Mouse (Mus musculus) intestine, embryonic 14.5 days (tissue): ENCODE measurements around the gene Epor. TPM values are rescaled to one million over a fixed set of nuclear protein-coding genes. Genes with fewer than 3 reads are reported as not detected.

ENCODE experiments used
- ATAC-seq: fragments of 200-750 bp; cut with Nextera tagmentation; replicated peaks from 2 replicates; pipeline ENCODE4 v1.8.0; 2017; ENCODE audit warnings: low read depth, moderate number of reproducible peaks, moderate TSS enrichment, moderate library complexity; ENCODE audit not compliant: low FRiP score, low TSS enrichment
- DNase-seq: peaks from one replicate; pipeline ENCODE4 v3.0.0-alpha.2; 2018; ENCODE audit warnings: low spot score
- H3K27ac ChIP-seq: fragments of 300-500 bp; sonication (generic); 2 replicates; pipeline ENCODE4 v1.5.1; 2014; ENCODE audit warnings: low read depth, mild to moderate bottlenecking, control low read depth
- H3K27me3 ChIP-seq: fragments of 300-500 bp; sonication (generic); replicated peaks from 2 replicates; pipeline ENCODE4 v1.6.1; 2014; ENCODE audit warnings: low read length, control low read depth; ENCODE audit not compliant: control insufficient read depth, insufficient read depth
- H3K36me3 ChIP-seq: fragments of 300-500 bp; sonication (generic); 2 replicates; pipeline ENCODE4 v1.6.1; 2014; ENCODE audit warnings: low read length, control low read depth; ENCODE audit not compliant: control insufficient read depth, insufficient read depth
- H3K4me1 ChIP-seq: fragments of 300-500 bp; sonication (generic); replicated peaks from 2 replicates; pipeline ENCODE4 v1.6.1; 2014; ENCODE audit warnings: low read length, control low read depth, mixed read lengths; ENCODE audit not compliant: control insufficient read depth, insufficient read depth
- H3K4me2 ChIP-seq: fragments of 300-500 bp; sonication (generic); 2 replicates; pipeline ENCODE4 v1.6.1; 2014; ENCODE audit warnings: low read length
- H3K4me3 ChIP-seq: fragments of 300-500 bp; sonication (generic); 2 replicates; pipeline ENCODE4 v1.5.1; 2014; ENCODE audit warnings: low read depth, low read length, control low read depth, mixed read lengths
- H3K9ac ChIP-seq: fragments of 300-500 bp; sonication (generic); 2 replicates; pipeline ENCODE4 v1.6.1; 2014; ENCODE audit warnings: mild to moderate bottlenecking, low read length
- H3K9me3 ChIP-seq: fragments of 300-500 bp; sonication (generic); 2 replicates; pipeline ENCODE4 v1.6.1; 2016; ENCODE audit warnings: low read length, control low read depth; ENCODE audit not compliant: control insufficient read depth
- WGBS: fragments of 180-500 bp; shearing (Covaris S2); extraction: QIAGEN DNeasy Blood & Tissue Kit; methylation state at CpG from one replicate; pipeline ENCODE4 v1.1.7; 2014; 5-methylcytosine and 5-hydroxymethylcytosine counted together
- polyA plus RNA-seq: library from polyadenylated mRNA; unstranded; fragments of >200 nt; fragmentation: Nextera tagmentation; extraction: Ambion mirVana; gene quantifications from 2 replicates; pipeline ENCODE4 v1.2.1, GENCODE M21; 2014

Gene Epor
- polyA plus RNA-seq, 1 experiment from 2014 or later, result 4.2 TPM

- ATAC-seq (no peak), DNase-seq (no peak)
- H3K36me3 ChIP-seq, result no peaks in the 10 kb centered on the region
- no peak overlapping the region for H3K9ac ChIP-seq
- H3K9me3 ChIP-seq, result no peaks in the 10 kb centered on the region
- 0 out of 2 replicates have a peak, but pooled peaks cover 9% of the 10 kb centered on the region for H3K27me3 ChIP-seq
- peak overlapping the region; percentile 99 for H3K4me2 ChIP-seq
- 27% methylated on average over 5 of the region's 5 CpGs for WGBS
- peak overlapping the region; percentile 62; the same call in 1 of the 2 replicates for H3K4me3 ChIP-seq
- no peak overlapping the region for H3K27ac ChIP-seq
- no peaks in the 10 kb centered on the region; the same call in 1 of the 2 replicates for H3K4me1 ChIP-seq
These were observed 44.5 kb downstream of the Epor start for GRCm38 (mm10) chr9:21918692-21919384.

DNA sequence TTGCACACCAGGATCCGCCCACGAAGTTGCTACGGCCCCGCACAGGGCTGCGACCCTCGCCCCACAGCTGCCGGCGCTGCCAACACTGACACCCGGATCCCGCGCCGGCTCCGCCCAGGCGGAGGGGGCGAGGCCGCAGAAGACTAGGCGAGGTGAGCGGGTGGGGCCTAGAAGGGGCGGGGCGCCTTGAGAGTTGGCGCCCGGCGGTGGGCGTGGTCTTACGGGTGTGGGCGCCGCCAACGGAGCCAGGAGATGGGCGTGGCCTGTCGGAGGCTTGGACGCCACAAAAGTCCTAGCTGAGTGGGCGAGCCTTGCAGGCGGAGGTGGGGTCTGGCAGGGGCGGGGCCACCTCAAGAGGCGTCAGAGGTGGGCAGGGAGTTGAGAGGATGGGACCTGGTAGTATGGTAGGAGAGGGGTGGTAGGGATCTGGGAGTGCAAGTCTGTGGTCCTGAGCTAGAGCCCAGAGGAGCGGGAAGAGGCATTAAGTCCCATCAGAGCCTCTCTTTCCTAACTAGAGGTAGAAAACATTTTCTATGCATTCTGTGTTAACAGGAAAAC is 45.2 kb downstream of the Epor start, which contains the start of gene Rab3d:
Rab3d (minus strand) TSS at position 158 of the 558 bp plus-strand sequence.
- no peaks in the 10 kb centered on the region; the same call in 1 of the 2 replicates for H3K4me1 ChIP-seq
- H3K9me3 ChIP-seq, result no peaks in the 10 kb centered on the region
- H3K4me2 ChIP-seq, result peak within 1 kb of the TSS; percentile 99
- H3K4me3 ChIP-seq, result peak within 1 kb of the TSS; percentile 62
- ATAC-seq (peak; percentile 94), DNase-seq (peak; percentile 95)
- H3K9ac ChIP-seq, result peak within 1 kb of the TSS; percentile 53
- WGBS, result 2% methylated on average over 35 of the region's 36 CpGs
- H3K36me3 ChIP-seq, result no peaks in the 10 kb centered on the region
- H3K27ac ChIP-seq, result no peak within 1 kb of the TSS
- H3K27me3 ChIP-seq, result 0 out of 2 replicates have a peak, but pooled peaks cover 9% of the 10 kb centered on the region

GRCm38 (mm10) chr9:21917493-21918034 is 45.7 kb downstream of the Epor start:
- peak overlapping the region; percentile 53 for H3K9ac ChIP-seq
- no peak overlapping the region for H3K27ac ChIP-seq
- no peak; the same call in none of the 2 replicates for ATAC-seq

DNA sequence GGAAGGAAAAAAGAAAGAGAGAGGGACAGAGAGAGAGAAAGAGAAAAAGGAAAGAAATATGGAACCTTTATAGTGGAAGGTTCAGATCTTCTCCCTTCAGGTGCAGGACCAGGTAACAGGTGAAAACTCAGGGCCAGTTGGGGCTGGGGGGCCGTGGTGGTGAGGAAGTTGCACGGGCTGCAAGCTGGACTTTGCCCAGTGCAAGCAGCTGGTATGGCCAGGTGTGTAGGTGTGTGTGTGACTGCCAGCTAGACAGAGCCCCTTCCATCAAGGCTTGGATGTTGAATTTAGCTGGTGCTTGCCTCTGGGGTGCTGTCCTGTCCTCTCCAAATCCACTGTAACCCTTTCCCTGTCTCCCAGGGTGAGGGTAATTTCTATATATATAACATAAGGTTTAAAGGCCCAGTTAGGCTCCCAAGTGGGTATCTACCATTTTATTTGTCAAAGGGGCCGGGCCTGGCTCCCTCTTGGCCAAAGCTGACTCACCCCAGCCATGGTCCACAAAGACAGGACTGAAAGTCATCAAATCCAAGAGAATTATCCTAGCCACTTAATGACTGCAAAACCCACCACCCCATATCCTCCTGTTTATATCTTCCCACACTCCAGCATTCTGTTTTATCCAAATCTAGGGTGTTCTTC is 46.3 kb downstream of the Epor start:
- Histone ChIP-seq H3K27ac (no peak overlapping the region), H3K4me3 (peak overlapping the region; percentile 62), H3K27me3 (0 out of 2 replicates have a peak, but pooled peaks cover 9% of the 10 kb centered on the region), H3K9me3 (no peaks in the 10 kb centered on the region), H3K4me1 (no peaks in the 10 kb centered on the region; the same call in 1 of the 2 replicates), H3K9ac (no peak overlapping the region), H3K36me3 (no peaks in the 10 kb centered on the region), H3K4me2 (peak overlapping the region; percentile 99)
- DNase-seq (no peak), ATAC-seq (no peak)
- WGBS, result 51% methylated on average over 3 of the region's 3 CpGs

More at GRCm38 (mm10) chr9:21917493-21918034, 45.7 kb downstream of the Epor start:
- WGBS, result 2% methylated on average over 33 of the region's 35 CpGs
- H3K9me3 ChIP-seq, result no peaks in the 10 kb centered on the region
- H3K36me3 ChIP-seq, result no peaks in the 10 kb centered on the region
- peak overlapping the region; percentile 62 for H3K4me3 ChIP-seq
- H3K27me3 ChIP-seq, result 0 out of 2 replicates have a peak, but pooled peaks cover 9% of the 10 kb centered on the region
- H3K4me1 ChIP-seq, result no peaks in the 10 kb centered on the region; the same call in 1 of the 2 replicates
- no peak for DNase-seq
- H3K4me2 ChIP-seq, result peak overlapping the region; percentile 99

- ATAC-seq (no peak), DNase-seq (no peak)
- Histone ChIP-seq H3K4me1 (no peaks in the 10 kb centered on the region), H3K36me3 (no peaks in the 10 kb centered on the region), H3K27ac (no peak overlapping the region), H3K4me2 (no peak overlapping the region), H3K9ac (no peak overlapping the region), H3K4me3 (no peak overlapping the region), H3K9me3 (no peaks in the 10 kb centered on the region), H3K27me3 (no peaks in the 10 kb centered on the region)
- WGBS, result 75% methylated on average over 10 of the region's 10 CpGs
These were observed 53.7 kb downstream of the Epor start for GRCm38 (mm10) chr9:21909474-21910223.

Other genes with a start within 250 kb of the Epor start
- gene Ldlr, start 240.0 kb downstream of the Epor start, polyA plus RNA-seq, result 32.2 and 34.8 TPM in 2 replicates
- 127 and 135 TPM in 2 replicates for gene Spc24, start 203.2 kb downstream of the Epor start, polyA plus RNA-seq
- gene Kank2, start 164.8 kb downstream of the Epor start, polyA plus RNA-seq, result 9.5 and 9.6 TPM in 2 replicates
- gene Angptl8, start 128.0 kb downstream of the Epor start, polyA plus RNA-seq, result 4.0 and 4.3 TPM in 2 replicates
- 39.4 and 40.0 TPM in 2 replicates for gene Dock6, start 110.9 kb downstream of the Epor start, polyA plus RNA-seq
- gene Rab3d, start 45.3 kb downstream of the Epor start, polyA plus RNA-seq, result 18.4 and 21.5 TPM in 2 replicates
- 3.8 and 4.2 TPM in 2 replicates for gene Ccdc159, start 36.0 kb downstream of the Epor start, polyA plus RNA-seq
- gene Tmem205, start 36.0 kb downstream of the Epor start, polyA plus RNA-seq, result 57.1 and 59.6 TPM in 2 replicates
- gene Plppr2, start 26.5 kb downstream of the Epor start, polyA plus RNA-seq, result 8.2 and 8.7 TPM in 2 replicates
- 11.7 and 12.8 TPM in 2 replicates for gene Swsap1, start 7.8 kb downstream of the Epor start, polyA plus RNA-seq
- gene Rgl3, start 25.9 kb upstream of the Epor start, polyA plus RNA-seq, result 1.1 and 1.4 TPM in 2 replicates
- 0.42 and 0.95 TPM in 2 replicates for gene Ccdc151, start 39.1 kb upstream of the Epor start, polyA plus RNA-seq
- 93.8 and 95.8 TPM in 2 replicates for gene Prkcsh, start 39.3 kb upstream of the Epor start, polyA plus RNA-seq
- 6.2 and 7.1 TPM in 2 replicates for gene Elavl3, start 88.5 kb upstream of the Epor start, polyA plus RNA-seq
- gene Gm49318, start 107.8 kb upstream of the Epor start, polyA plus RNA-seq, result not detected in 2 replicates
- 10.2 and 10.3 TPM in 2 replicates for gene Zfp653, start 107.9 kb upstream of the Epor start, polyA plus RNA-seq
- 35.2 and 43.4 TPM in 2 replicates for gene Ecsit, start 121.9 kb upstream of the Epor start, polyA plus RNA-seq
- gene Cnn1, start 135.7 kb upstream of the Epor start, polyA plus RNA-seq, result 322 and 380 TPM in 2 replicates
- 190 and 192 TPM in 2 replicates for gene Elof1, start 153.7 kb upstream of the Epor start, polyA plus RNA-seq
- gene Acp5, start 172.2 kb upstream of the Epor start, polyA plus RNA-seq, result 11.1 and 13.3 TPM in 2 replicates
- 76.5 and 85.4 TPM in 2 replicates for gene Pigyl, start 193.3 kb upstream of the Epor start, polyA plus RNA-seq
- gene Zfp872, start 224.6 kb upstream of the Epor start, polyA plus RNA-seq, result 0.12 and 0.42 TPM in 2 replicates